Mouse (Mus musculus) myocyte (in vitro differentiated cells): ENCODE measurements around the gene Dennd1a. TPM values are rescaled to one million over a fixed set of nuclear protein-coding genes. Genes with fewer than 3 reads are reported as not detected.

Experiments
- H3K27me3 ChIP-seq: one replicate; pipeline ENCODE4 v1.6.1; 2011; ENCODE audit not compliant: control insufficient read depth, insufficient read depth, insufficient read length
- H3K36me3 ChIP-seq: one replicate; pipeline ENCODE4 v1.6.1; 2011; ENCODE audit not compliant: control insufficient read depth, insufficient read depth
- H3K4me2 ChIP-seq: one replicate; pipeline ENCODE4 v1.6.1; 2011; ENCODE audit warnings: low read depth, control low read depth
- H3K4me3 ChIP-seq: one replicate; pipeline ENCODE4 v1.5.1; 2011; ENCODE audit warnings: mild to moderate bottlenecking, control low read depth, moderate library complexity
- H3K79me2 ChIP-seq: one replicate; pipeline ENCODE4 v1.6.1; 2011; ENCODE audit not compliant: control insufficient read depth, insufficient read depth
- H3ac ChIP-seq: one replicate; pipeline ENCODE4 v1.6.1; 2011; ENCODE audit not compliant: control insufficient read depth, insufficient read length
- CEBPB ChIP-seq: IDR thresholded peaks from 2 replicates; pipeline ENCODE4 v1.6.1; 2011; ENCODE audit warnings: mild to moderate bottlenecking, moderate library complexity; ENCODE audit not compliant: poor library complexity, insufficient read depth, severe bottlenecking
- E2F4 ChIP-seq: IDR thresholded peaks from one replicate; pipeline ENCODE4 v1.6.1; 2011; ENCODE audit warnings: mild to moderate bottlenecking, control low read depth, moderate library complexity; ENCODE audit not compliant: insufficient read depth
- MAX ChIP-seq: IDR thresholded peaks from one replicate; pipeline ENCODE4 v1.6.1; 2011; ENCODE audit warnings: low read depth, mild to moderate bottlenecking, control low read depth
- MYOD1 ChIP-seq, 3 experiments: IDR thresholded peaks; one replicate each; pipeline ENCODE4 v1.6.1; 2011; ENCODE audit warnings: control low read depth in 2 of 3, low read depth in 2 of 3, mild to moderate bottlenecking in 2 of 3, moderate library complexity in 1 of 3; ENCODE audit not compliant: insufficient read length in 2 of 3, control insufficient read depth in 1 of 3
- MYOG ChIP-seq, 3 experiments: IDR thresholded peaks; one replicate each; pipeline ENCODE4 v1.6.1; 2011; ENCODE audit warnings: control low read depth in 2 of 3, low read depth in 2 of 3, mild to moderate bottlenecking in 2 of 3; ENCODE audit not compliant: insufficient read length in 2 of 3, control insufficient read depth in 1 of 3, insufficient read depth in 1 of 3
- POLR2A ChIP-seq: IDR thresholded peaks from one replicate; pipeline ENCODE4 v1.6.1; 2011; ENCODE audit warnings: low read depth, mild to moderate bottlenecking, control low read depth, moderate library complexity; ENCODE audit not compliant: insufficient read length
- POLR2AphosphoS2 ChIP-seq: IDR thresholded peaks from one replicate; pipeline ENCODE4 v1.6.1; 2011; ENCODE audit warnings: low read depth, control low read depth; ENCODE audit not compliant: insufficient read length
- REST ChIP-seq: IDR thresholded peaks from one replicate; pipeline ENCODE4 v1.6.1; 2011; ENCODE audit warnings: mild to moderate bottlenecking, control low read depth, moderate library complexity; ENCODE audit not compliant: insufficient read depth, insufficient read length
- SRF ChIP-seq: IDR thresholded peaks from one replicate; pipeline ENCODE4 v1.6.1; 2011; ENCODE audit warnings: low read depth; ENCODE audit not compliant: control insufficient read depth, insufficient read length
- TCF12 ChIP-seq: IDR thresholded peaks from one replicate; pipeline ENCODE4 v1.6.1; 2011; ENCODE audit warnings: mild to moderate bottlenecking, control low read depth; ENCODE audit not compliant: poor library complexity, insufficient read depth, severe bottlenecking
- TCF3 ChIP-seq: IDR thresholded peaks from one replicate; pipeline ENCODE4 v1.6.1; 2011; ENCODE audit warnings: low read depth, control low read depth; ENCODE audit not compliant: insufficient read length
- USF1 ChIP-seq: IDR thresholded peaks from one replicate; pipeline ENCODE4 v1.6.1; 2011; ENCODE audit warnings: low read depth, mild to moderate bottlenecking, control low read depth, moderate library complexity
- polyA plus RNA-seq: library from polyadenylated mRNA; unstranded; fragments of >200 nt; fragmentation: generic; extraction: Trizol; gene quantifications from one replicate; pipeline ENCODE4 v1.2.1, GENCODE M21; 2012; ENCODE audit warnings: missing spikeins

Dennd1a gene
- polyA plus RNA-seq, 1 experiment: 11.3 TPM

- H3K36me3 ChIP-seq: no peaks in the 10 kb centered on the region
- H3K4me3 ChIP-seq: no peak overlapping the region
- TF ChIP-seq MYOD1 (IDR thresholded peaks at IDR 0.05; ENCODE audit: control insufficient read depth in 1 of 3, insufficient read length in 2 of 3, low read depth in 2 of 3) (no peak), SRF (no peak), E2F4 (no peak), MYOG (IDR thresholded peaks at IDR 0.05; ENCODE audit: control insufficient read depth in 1 of 3, insufficient read depth in 1 of 3, insufficient read length in 2 of 3, low read depth in 2 of 3) (no peak), USF1 (no peak), REST (no peak), TCF12 (no peak), MAX (no peak), CEBPB (no peak), POLR2AphosphoS2 (no peak), POLR2A (no peak), TCF3 (no peak)
- no peaks in the 10 kb centered on the region for H3K27me3 ChIP-seq
- no peak overlapping the region for H3ac ChIP-seq
- no peaks in the 10 kb centered on the region for H3K79me2 ChIP-seq
- peak overlapping the region; percentile 52 for H3K4me2 ChIP-seq
Measured at GRCm38 (mm10) chr2:38133036-38133825, 154.0 kb downstream of the Dennd1a start.

- H3ac ChIP-seq: no peak overlapping the region
- no peak for TF ChIP-seq TCF12
- no peak for TF ChIP-seq MAX
- TF ChIP-seq TCF3: no peak
- TF ChIP-seq SRF: no peak
- no peak for TF ChIP-seq POLR2A
- no peak for TF ChIP-seq CEBPB
- H3K4me2 ChIP-seq: peak overlapping the region; percentile 52
- H3K27me3 ChIP-seq: no peaks in the 10 kb centered on the region
- no peaks in the 10 kb centered on the region for H3K79me2 ChIP-seq
- no peak overlapping the region for H3K4me3 ChIP-seq
- H3K36me3 ChIP-seq: no peaks in the 10 kb centered on the region
Measured at GRCm38 (mm10) chr2:38132233-38132822, 154.9 kb downstream of the Dennd1a start.

DNA sequence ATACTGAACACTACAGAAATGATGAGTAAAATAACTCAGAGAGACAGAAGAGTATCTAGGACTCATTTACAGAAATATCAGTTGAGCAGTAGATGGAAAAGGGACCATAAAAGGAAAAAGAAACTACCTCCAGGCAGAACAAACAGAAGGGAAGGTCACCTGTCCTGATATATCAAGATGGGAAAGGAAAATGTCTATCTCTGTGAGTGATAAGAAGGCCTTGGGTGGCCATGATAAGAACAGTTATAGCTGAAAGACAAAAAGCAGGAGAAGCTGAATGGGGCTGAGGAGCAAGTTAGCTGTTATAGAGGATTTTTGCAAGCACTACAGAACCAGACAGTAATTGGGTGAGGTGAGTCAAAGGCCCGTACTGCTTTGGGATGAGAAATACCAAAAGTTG, 155.7 kb downstream of the Dennd1a start:
- TF ChIP-seq SRF: no peak
- TF ChIP-seq REST: no peak
- TF ChIP-seq MYOD1 (IDR thresholded peaks at IDR 0.05; ENCODE audit: control insufficient read depth in 1 of 3, insufficient read length in 2 of 3, low read depth in 2 of 3): no peak
- TF ChIP-seq POLR2A: no peak
- Histone ChIP-seq H3ac (no peak overlapping the region), H3K4me2 (no peak overlapping the region), H3K4me3 (no peak overlapping the region), H3K36me3 (no peaks in the 10 kb centered on the region), H3K79me2 (no peaks in the 10 kb centered on the region), H3K27me3 (no peaks in the 10 kb centered on the region)

- TF ChIP-seq POLR2AphosphoS2: no peak
- TF ChIP-seq TCF3: no peak
- TF ChIP-seq CEBPB: no peak
- no peak for TF ChIP-seq REST
- TF ChIP-seq USF1: no peak
- TF ChIP-seq E2F4: no peak
- no peak for TF ChIP-seq SRF
- no peak for TF ChIP-seq MYOD1 (IDR thresholded peaks at IDR 0.05; ENCODE audit: control insufficient read depth in 1 of 3, insufficient read length in 2 of 3, low read depth in 2 of 3)
- no peak for TF ChIP-seq POLR2A
- no peak for TF ChIP-seq MYOG (IDR thresholded peaks at IDR 0.05; ENCODE audit: control insufficient read depth in 1 of 3, insufficient read depth in 1 of 3, insufficient read length in 2 of 3, low read depth in 2 of 3)
- no peak for TF ChIP-seq MAX
- no peak for TF ChIP-seq TCF12
- H3K4me2 ChIP-seq: no peak overlapping the region
- H3K36me3 ChIP-seq: no peaks in the 10 kb centered on the region
- H3K4me3 ChIP-seq: no peak overlapping the region
- no peaks in the 10 kb centered on the region for H3K79me2 ChIP-seq
- H3ac ChIP-seq: no peak overlapping the region
- H3K27me3 ChIP-seq: no peaks in the 10 kb centered on the region
Measured at GRCm38 (mm10) chr2:38129961-38130802, 157.0 kb downstream of the Dennd1a start.

GRCm38 (mm10) chr2:38126383-38126732, 160.8 kb downstream of the Dennd1a start:
- no peak overlapping the region for H3K4me3 ChIP-seq
- no peaks in the 10 kb centered on the region for H3K36me3 ChIP-seq
- no peak for TF ChIP-seq USF1
- no peak for TF ChIP-seq MYOD1 (IDR thresholded peaks at IDR 0.05; ENCODE audit: control insufficient read depth in 1 of 3, insufficient read length in 2 of 3, low read depth in 2 of 3)
- TF ChIP-seq MAX: no peak
- TF ChIP-seq REST: no peak
- no peak for TF ChIP-seq TCF12
- no peak for TF ChIP-seq MYOG (IDR thresholded peaks at IDR 0.05; ENCODE audit: control insufficient read depth in 1 of 3, insufficient read depth in 1 of 3, insufficient read length in 2 of 3, low read depth in 2 of 3)
- no peak for TF ChIP-seq TCF3
- no peak for TF ChIP-seq POLR2A
- TF ChIP-seq POLR2AphosphoS2: no peak
- TF ChIP-seq E2F4: no peak
- TF ChIP-seq CEBPB: no peak
- no peak for TF ChIP-seq SRF
- no peak overlapping the region for H3ac ChIP-seq
- H3K27me3 ChIP-seq: no peaks in the 10 kb centered on the region
- H3K79me2 ChIP-seq: no peaks in the 10 kb centered on the region
- H3K4me2 ChIP-seq: no peak overlapping the region
